Mouse (Mus musculus): Measurements from ENCODE around the gene Npas4. TPM values are rescaled to one million over a fixed set of nuclear protein-coding genes. Genes with fewer than 3 reads are reported as not detected.

The Npas4 gene
- not detected in 2 replicates for polyA plus RNA-seq (2016; fragmentation: Nextera tagmentation; extraction: Ambion mirVana)

DNA sequence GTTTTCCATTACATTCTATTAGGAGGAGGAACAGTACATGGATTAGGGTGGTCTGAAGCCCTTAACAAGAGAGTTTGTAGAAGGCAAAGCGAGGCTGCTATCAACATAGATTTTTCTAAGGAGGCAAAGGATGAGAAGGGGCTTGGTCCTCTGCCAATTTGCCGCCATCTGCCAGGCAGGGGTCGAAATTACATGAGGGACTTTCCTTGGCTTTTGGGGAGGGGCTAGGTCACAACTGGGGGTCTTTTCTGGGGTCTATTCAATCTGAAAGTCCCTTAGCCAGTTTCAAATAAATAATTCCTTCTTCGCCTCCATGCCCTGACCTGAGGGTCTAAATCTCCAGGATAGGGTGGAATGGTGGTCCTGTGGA is at the start of gene Npas4:
Gene Npas4 (minus strand): TSS at position 61 of the 370 bp plus-strand sequence.
- Histone ChIP-seq H3K4me1 (peaks cover 15% of the 10 kb centered on the region), H3K27ac (no peak within 1 kb of the TSS), H3K4me3 (peak within 1 kb of the TSS; percentile 35), H3K9me3 (no peaks in the 10 kb centered on the region), H3K36me3 (replicated peaks) (no peaks in the 10 kb centered on the region), H3K27me3 (ENCODE audit: poor library complexity, severe bottlenecking) (peaks cover 74% of the 10 kb centered on the region)
- WGBS, result 20% methylated on average over 4 of the region's 4 CpGs
- DNase-seq (ENCODE audit: extremely low spot score, low spot score), result no peak

DNA sequence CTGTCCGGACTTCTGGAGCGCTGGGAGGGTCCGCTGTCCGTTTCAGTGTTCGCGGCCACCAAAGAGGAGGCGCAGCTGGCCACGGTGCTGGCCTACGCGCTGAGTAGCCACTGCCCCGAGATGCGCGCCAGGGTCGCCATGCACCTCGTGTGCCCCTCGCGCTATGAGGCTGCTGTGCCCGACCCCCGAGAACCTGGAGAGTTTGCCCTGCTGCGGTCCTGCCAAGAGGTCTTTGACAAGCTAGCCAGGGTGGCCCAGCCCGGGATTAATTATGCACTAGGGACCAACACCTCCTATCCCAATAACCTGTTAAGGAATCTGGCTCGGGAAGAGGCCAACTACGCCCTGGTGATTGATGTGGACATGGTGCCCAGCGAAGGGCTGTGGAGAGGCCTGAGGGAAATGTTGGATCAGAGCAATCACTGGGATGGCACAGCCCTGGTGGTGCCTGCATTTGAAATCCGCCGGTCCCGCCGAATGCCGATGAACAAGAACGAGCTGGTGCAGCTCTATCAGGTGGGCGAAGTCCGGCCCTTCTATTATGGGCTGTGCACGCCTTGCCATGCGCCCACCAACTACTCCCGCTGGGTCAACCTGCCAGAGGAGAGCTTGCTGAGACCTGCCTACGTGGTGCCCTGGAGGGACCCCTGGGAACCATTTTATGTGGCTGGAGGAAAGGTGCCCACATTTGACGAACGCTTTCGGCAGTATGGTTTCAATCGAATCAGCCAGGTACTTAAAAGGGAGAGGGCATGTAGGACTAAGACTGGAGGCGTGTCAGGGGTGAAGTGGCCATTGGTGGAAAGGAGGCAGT is 49.4 kb upstream of the Npas4 start:
- H3K27ac ChIP-seq, result peak overlapping the region; percentile 94
- H3K9me3 ChIP-seq, result no peaks in the 10 kb centered on the region
- H3K4me3 ChIP-seq, result peak overlapping the region; percentile 92
- peaks cover 11% of the 10 kb centered on the region for H3K27me3 ChIP-seq (ENCODE audit: poor library complexity, severe bottlenecking)
- peaks cover 20% of the 10 kb centered on the region for H3K36me3 ChIP-seq (replicated peaks)
- peaks cover 57% of the 10 kb centered on the region for H3K4me1 ChIP-seq
- WGBS, result 13% methylated on average over 41 of the region's 41 CpGs
- no peak for DNase-seq (ENCODE audit: extremely low spot score, low spot score)

DNA sequence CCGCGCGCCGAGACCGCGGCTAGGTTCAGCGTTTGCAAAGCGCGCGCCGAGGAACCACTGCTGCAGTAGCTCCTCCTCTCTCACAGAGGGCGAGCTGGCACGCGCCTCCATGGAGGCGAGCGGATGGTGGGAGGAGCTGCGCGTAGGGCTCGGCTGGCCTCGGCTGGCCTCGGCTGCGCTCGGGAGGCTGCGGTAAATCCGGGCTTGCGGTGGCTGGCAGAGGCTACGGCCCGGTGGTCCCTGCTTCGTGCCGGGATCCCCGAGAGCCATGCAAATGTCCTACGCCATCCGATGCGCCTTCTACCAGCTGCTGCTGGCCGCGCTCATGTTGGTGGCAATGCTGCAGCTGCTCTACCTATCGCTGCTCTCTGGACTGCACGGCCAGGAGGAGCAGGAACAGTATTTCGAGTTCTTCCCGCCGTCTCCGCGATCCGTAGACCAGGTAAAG is 48.6 kb upstream of the Npas4 start, which contains the start of the genes B4gat1 and AC124502.3:
Gene B4gat1 (plus strand): TSS at position 118 of the 448 bp plus-strand sequence.
Gene AC124502.3 (plus strand): TSS at position 183 of the 448 bp plus-strand sequence.
- Histone ChIP-seq H3K4me3 (peak within 1 kb of the TSS; percentile 92), H3K36me3 (replicated peaks) (peaks cover 12% of the 10 kb centered on the region), H3K27ac (peak within 1 kb of the TSS; percentile 94), H3K9me3 (no peaks in the 10 kb centered on the region), H3K4me1 (peaks cover 57% of the 10 kb centered on the region), H3K27me3 (ENCODE audit: poor library complexity, severe bottlenecking) (peaks cover 11% of the 10 kb centered on the region)
- DNase-seq (ENCODE audit: extremely low spot score, low spot score), result peak; percentile 91
- under 1% methylated on average over 44 of the region's 44 CpGs for WGBS

DNA sequence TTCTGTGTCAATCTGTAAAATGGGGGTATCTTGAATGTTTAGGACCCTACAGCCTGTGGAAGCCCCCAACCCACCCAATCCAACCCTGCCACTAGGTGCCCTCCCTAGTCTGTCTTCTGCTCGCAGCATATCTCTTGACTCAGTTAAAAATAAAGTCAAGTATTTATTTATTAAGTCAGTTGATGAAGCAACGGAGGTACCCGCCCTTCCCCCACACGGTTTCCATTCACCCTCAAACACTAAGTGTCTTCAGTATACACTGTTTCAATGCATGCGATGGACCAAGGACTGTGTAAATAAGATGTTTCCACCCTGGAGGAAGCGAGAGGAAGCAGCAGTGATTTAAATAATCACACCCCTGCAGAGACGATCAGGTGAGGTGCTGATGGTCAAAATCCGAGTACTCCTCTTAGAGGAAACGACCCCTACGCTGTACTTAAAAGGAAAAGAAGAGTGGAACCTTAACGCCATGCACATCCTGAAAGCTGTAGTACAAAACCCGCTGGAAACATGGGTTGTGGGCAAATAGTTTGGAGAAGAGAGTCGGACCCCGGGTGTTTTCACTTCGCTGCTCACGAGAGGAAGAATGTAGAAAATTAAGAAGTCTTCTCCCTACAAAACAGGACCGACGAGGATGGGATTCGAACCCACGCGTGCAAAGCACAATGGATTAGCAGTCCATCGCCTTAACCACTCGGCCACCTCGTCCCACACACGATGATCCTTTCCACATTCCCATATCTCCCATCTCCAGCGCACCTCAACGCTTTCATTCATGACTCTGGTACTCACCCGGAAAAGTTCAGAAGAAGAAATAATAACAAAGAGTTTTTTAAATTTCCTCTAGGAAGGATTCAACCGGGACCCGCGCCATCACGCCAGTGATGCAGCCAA is 47.8 kb upstream of the Npas4 start:
- Histone ChIP-seq H3K36me3 (replicated peaks) (peaks cover 4% of the 10 kb centered on the region), H3K27me3 (ENCODE audit: poor library complexity, severe bottlenecking) (peaks cover 11% of the 10 kb centered on the region), H3K27ac (peak overlapping the region; percentile 94), H3K4me1 (peaks cover 57% of the 10 kb centered on the region), H3K4me3 (peak overlapping the region; percentile 92), H3K9me3 (no peaks in the 10 kb centered on the region)
- DNase-seq (ENCODE audit: extremely low spot score, low spot score), result peak; percentile 90
- 7% methylated on average over 32 of the region's 32 CpGs for WGBS

DNA sequence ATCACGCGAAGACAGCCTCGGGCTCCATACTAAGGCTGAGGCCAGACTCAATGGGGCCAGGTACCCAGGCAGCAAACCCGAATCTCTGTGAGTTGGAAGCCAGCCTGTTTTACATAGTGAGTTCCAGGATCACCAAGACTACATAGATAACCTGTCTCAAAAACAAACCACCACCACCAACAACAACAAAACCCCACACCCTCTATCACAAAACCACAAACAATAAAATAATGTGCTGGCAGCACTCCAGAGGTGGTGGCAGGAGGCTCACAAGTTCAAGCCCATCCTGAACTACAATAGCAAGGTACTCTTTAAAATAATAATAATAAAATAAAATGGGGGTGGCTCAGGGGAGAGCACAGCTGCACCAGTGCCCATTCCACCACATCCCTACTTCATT is 46.5 kb upstream of the Npas4 start:
- Histone ChIP-seq H3K36me3 (replicated peaks) (peaks cover 7% of the 10 kb centered on the region), H3K27ac (no peak overlapping the region), H3K4me3 (no peak overlapping the region), H3K4me1 (peaks cover 45% of the 10 kb centered on the region), H3K9me3 (no peaks in the 10 kb centered on the region), H3K27me3 (ENCODE audit: poor library complexity, severe bottlenecking) (peaks cover 11% of the 10 kb centered on the region)
- DNase-seq (ENCODE audit: extremely low spot score, low spot score), result no peak
- 83% methylated on average over 4 of the region's 4 CpGs for WGBS

DNA sequence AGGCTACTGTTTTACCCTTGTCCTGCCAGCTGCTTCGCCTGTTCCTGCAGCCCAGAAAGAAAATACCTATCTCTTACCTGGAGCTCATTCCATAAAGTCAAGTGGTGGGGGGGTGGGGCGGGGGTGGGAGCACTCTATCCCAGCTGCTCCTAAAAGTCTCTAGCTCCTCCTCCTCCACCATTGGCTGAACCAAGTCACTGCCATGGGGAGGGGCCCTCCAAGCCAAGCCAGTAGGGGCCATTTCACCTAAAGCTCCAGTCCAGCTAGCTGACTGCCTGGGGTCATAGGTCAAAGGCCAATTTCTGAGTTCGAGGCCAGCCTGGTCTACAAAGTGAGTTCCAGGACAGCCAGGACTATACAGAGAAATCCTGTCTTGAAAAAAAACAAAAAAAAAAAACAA is 42.6 kb upstream of the Npas4 start:
- Histone ChIP-seq H3K4me3 (no peak overlapping the region), H3K27ac (no peak overlapping the region), H3K9me3 (no peaks in the 10 kb centered on the region), H3K36me3 (replicated peaks) (peaks cover 46% of the 10 kb centered on the region), H3K4me1 (peaks cover 11% of the 10 kb centered on the region), H3K27me3 (ENCODE audit: poor library complexity, severe bottlenecking) (no peaks in the 10 kb centered on the region)
- DNase-seq (ENCODE audit: extremely low spot score, low spot score), result no peak
- 89% methylated on average over 3 of the region's 3 CpGs for WGBS

DNA sequence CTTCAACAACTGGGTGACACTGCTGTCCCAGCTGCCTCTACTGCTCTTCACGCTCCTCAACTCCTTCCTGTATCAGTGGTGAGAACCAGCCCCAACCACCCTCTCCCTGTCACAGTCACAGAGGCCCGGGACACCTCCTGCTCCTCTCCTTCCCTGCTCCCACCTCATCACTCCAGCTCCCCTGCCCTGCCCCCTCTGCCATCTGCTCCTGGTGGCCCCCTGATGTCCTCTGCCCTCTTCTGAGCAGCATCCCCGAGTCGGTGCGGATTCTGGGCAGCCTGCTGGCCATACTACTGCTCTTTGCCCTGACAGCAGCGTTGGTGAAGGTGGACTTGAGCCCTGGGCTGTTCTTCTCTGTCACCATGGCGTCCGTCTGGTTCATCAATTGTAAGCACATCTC is 36.0 kb upstream of the Npas4 start:
- 95% methylated on average over 8 of the region's 8 CpGs for WGBS
- Histone ChIP-seq H3K4me3 (no peak overlapping the region; the same call in 1 of the 2 replicates), H3K27ac (no peak overlapping the region), H3K4me1 (peaks cover 23% of the 10 kb centered on the region), H3K36me3 (replicated peaks) (peaks cover 58% of the 10 kb centered on the region), H3K27me3 (ENCODE audit: poor library complexity, severe bottlenecking) (no peaks in the 10 kb centered on the region), H3K9me3 (no peaks in the 10 kb centered on the region)
- no peak for DNase-seq (ENCODE audit: extremely low spot score, low spot score)

DNA sequence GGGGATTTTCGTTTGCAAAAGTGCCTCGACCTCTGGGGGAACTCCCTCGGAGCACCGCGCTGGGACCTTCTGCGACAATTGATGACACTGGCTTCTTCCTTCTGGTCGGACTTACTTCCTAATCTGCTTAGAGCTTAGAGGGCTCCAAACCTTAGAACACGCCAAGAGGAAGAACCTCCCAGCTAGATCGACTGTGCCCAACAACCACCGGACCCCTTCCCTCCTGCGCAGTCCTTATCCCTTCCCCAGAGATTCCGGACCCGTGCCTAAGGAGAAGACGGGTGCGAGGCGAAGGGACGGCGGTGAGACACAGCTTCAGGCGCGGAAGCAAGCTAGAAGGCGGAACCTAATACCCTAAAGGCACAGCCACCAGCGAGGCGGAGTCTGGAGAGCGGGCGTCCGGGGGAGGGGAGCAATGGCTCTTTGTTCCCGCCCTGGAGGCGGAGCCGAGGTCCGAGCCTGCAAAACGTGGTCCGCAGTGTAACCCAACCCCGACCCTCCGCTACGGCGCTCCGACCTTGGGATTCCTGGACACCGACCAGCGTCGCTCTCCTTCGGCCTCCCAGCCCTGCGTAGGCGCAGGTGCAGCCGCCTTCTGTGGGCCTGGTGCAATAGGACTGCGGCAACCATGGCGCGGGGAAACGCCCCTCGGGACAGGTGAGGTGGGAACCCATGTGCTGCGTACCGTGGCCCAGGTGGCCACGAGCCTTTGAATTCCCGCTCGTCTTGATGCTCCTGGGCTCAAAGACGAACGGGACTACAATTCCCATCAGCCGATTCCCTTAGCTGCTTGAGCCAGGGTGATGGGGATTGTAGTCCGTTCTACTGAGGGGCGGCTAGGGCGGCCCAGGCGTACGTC is 33.7 kb upstream of the Npas4 start, which contains the start of gene Slc29a2:
Gene Slc29a2 (plus strand): TSS at position 240 of the 859 bp plus-strand sequence.
- peaks cover 35% of the 10 kb centered on the region for H3K36me3 ChIP-seq (replicated peaks)
- no peaks in the 10 kb centered on the region for H3K9me3 ChIP-seq
- no peaks in the 10 kb centered on the region for H3K27me3 ChIP-seq (ENCODE audit: poor library complexity, severe bottlenecking)
- H3K4me1 ChIP-seq, result peaks cover 23% of the 10 kb centered on the region
- peak; percentile 94 for DNase-seq (ENCODE audit: extremely low spot score, low spot score)
- peak within 1 kb of the TSS; percentile 74 for H3K4me3 ChIP-seq
- H3K27ac ChIP-seq, result peak within 1 kb of the TSS; percentile 93
- under 1% methylated on average over 62 of the region's 62 CpGs for WGBS

DNA sequence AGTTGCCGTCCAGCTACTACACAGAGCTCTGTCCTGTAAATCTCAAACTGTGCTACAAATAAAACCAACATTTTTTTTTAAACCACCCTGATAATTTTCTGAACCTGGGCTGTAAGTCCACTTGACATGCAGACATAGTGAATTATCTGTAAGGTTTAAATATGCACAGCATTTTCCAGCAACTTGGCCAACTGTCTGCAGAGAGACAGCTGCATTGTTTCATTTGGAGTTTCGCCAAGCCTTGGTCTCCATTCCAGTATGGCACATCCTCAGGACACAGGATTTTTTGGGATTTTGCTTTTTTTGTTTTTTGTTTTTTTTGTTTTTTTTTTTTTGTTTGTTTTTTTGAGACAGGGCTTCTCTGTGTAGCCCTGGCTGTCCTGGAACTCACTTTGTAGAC is 31.3 kb upstream of the Npas4 start:
- 94% methylated on average over 2 of the region's 2 CpGs for WGBS
- Histone ChIP-seq H3K9me3 (no peaks in the 10 kb centered on the region), H3K36me3 (replicated peaks) (peaks cover 11% of the 10 kb centered on the region), H3K27me3 (ENCODE audit: poor library complexity, severe bottlenecking) (no peaks in the 10 kb centered on the region), H3K4me3 (no peak overlapping the region), H3K4me1 (peaks cover 26% of the 10 kb centered on the region), H3K27ac (no peak overlapping the region)
- DNase-seq (ENCODE audit: extremely low spot score, low spot score), result no peak

DNA sequence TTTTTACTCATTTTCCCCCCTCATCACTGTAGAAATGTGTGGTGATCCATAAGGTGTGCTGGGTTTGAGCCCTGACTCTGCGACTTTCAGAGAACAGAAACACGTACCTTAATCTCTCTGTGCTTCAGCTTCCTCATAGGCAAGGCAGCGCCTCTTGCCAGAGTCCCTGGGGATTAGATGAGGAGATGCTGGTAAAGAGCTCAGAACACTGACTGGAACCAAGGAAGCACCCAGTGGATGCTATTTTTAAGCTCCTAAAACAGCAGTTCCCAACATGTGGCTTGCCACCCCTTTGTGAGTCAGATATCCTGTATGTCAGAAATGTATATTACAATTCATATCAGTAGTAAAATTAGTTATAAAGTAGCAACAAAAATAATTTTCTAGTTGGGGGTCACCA is 28.1 kb upstream of the Npas4 start:
- no peaks in the 10 kb centered on the region for H3K36me3 ChIP-seq (replicated peaks)
- H3K9me3 ChIP-seq, result no peaks in the 10 kb centered on the region
- no peak overlapping the region for H3K27ac ChIP-seq
- no peak for DNase-seq (ENCODE audit: extremely low spot score, low spot score)
- peaks cover 10% of the 10 kb centered on the region for H3K4me1 ChIP-seq
- no peak overlapping the region for H3K4me3 ChIP-seq
- H3K27me3 ChIP-seq (ENCODE audit: poor library complexity, severe bottlenecking), result no peaks in the 10 kb centered on the region
- 78% methylated on average over 3 of the region's 3 CpGs for WGBS

DNA sequence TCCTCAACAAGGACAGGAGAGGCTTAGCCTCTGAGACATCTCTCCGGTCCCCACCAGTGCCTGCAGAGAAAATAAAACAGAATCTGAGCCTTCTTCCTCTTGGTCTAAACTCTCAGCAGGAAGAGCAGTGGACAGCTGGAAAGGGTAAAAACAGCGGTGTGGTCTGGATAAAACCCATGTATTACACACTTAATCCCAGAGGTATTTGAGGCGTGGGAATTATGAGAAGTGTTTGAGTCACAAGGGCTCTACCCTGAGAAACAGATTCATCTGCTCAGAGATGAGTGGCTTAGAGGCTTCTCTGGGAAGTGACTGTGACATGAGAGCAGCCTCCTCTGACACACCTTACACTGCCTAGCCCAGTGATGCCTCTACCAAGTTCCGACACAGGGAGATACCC is 27.5 kb upstream of the Npas4 start:
- no peaks in the 10 kb centered on the region for H3K27me3 ChIP-seq (ENCODE audit: poor library complexity, severe bottlenecking)
- no peak for DNase-seq (ENCODE audit: extremely low spot score, low spot score)
- no peaks in the 10 kb centered on the region for H3K9me3 ChIP-seq
- H3K4me1 ChIP-seq, result peaks cover 9% of the 10 kb centered on the region
- H3K4me3 ChIP-seq, result no peak overlapping the region
- no peaks in the 10 kb centered on the region for H3K36me3 ChIP-seq (replicated peaks)
- H3K27ac ChIP-seq, result no peak overlapping the region
- WGBS, result 92% methylated on average over 4 of the region's 4 CpGs

DNA sequence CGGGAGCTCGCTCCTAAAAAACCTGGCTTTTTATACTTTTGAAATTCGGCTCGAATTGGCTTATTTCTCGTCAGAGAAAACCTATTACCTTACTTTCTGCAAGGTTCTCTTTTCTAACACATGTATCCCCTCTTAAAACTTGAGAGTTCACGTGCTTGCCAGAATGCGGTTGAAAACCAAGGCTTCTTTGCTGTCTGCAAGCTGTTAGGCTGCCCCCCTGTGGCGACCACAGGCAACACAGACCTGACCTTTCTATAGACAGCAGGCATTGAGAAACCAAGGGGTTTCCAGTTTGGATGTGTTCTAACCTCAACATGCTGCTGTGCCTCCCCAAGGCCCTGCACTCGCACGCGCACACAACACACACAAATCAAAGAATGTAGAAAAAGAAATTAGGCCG is 26.7 kb upstream of the Npas4 start:
- no peaks in the 10 kb centered on the region for H3K9me3 ChIP-seq

More for the DNA sequence above, 26.7 kb upstream of the Npas4 start:
- WGBS, result 24% methylated on average over 12 of the region's 12 CpGs
- H3K27me3 ChIP-seq (ENCODE audit: poor library complexity, severe bottlenecking), result no peaks in the 10 kb centered on the region
- no peak overlapping the region for H3K27ac ChIP-seq
- H3K4me1 ChIP-seq, result peaks cover 9% of the 10 kb centered on the region
- H3K36me3 ChIP-seq (replicated peaks), result no peaks in the 10 kb centered on the region
- peak overlapping the region; percentile 19 for H3K4me3 ChIP-seq
- DNase-seq (ENCODE audit: extremely low spot score, low spot score), result peak; percentile 69

Data from forebrain, embryonic 10.5 days (tissue).